Mouse (Mus musculus): Measurements from ENCODE around the gene Gm13119.

DNA sequence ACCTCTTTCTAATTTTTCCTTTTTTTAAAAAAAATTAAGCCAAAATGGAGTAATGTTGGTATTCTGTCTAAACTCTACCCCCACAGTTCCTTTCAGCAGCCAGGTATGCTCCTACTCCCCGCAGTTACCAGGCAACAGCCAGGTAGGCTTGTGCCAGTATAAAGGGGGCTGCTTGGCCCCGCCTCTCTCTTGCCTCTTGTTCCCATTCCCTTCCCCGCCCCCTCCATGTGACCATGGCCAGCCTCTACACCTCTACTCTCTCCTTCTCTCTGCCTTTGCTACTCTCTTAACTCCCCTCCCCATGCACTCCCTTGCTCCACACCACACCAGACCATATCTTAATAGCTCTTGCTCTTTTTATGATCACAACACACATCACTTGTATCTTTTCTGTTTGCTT lies 48.5 kb downstream of the Gm13119 start:
- TF ChIP-seq CTCF (IDR thresholded peaks at IDR 0.05; ENCODE audit: borderline replicate concordance, extremely low read depth, insufficient read depth, insufficient read length) (no peak), POLR2A (IDR thresholded peaks at IDR 0.05; ENCODE audit: borderline replicate concordance, extremely low read depth, insufficient read depth, insufficient read length, poor library complexity, severe bottlenecking) (no peak)
